Mouse (Mus musculus) neutrophil, adult 83 days (primary cell): ENCODE measurements around the gene Krtap1-5. TPM values are rescaled to one million over a fixed set of nuclear protein-coding genes. Genes with fewer than 3 reads are reported as not detected.

Experiments
- total RNA-seq, 2 experiments: library from RNA; stranded (reverse); gene quantifications; one replicate each; pipeline ENCODE4 v1.2.4; 2023

The Krtap1-5 gene
- not detected for total RNA-seq

DNA sequence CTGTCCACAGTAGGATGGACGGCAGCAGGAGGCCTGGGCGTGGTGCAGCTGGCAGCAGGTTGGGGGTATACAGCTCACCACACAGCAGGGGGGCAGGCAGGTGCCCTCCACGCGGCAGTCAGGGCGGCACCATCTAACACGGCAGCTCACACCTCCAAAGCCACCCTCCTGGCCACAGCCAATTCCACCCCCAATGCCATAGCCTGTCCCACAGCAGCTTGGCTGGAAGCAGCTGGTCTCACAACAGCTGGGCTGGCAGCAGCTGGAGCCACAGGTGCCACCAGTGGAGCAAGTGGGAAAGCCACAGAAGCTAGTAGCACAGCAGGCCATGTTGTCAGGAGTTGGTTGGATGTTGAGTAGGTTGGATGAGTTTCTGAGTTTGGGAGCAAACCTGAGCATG is at the start of gene Krtap1-5:
Gene Krtap1-5 (minus strand): TSS at position 381 of the 400 bp plus-strand sequence.

DNA sequence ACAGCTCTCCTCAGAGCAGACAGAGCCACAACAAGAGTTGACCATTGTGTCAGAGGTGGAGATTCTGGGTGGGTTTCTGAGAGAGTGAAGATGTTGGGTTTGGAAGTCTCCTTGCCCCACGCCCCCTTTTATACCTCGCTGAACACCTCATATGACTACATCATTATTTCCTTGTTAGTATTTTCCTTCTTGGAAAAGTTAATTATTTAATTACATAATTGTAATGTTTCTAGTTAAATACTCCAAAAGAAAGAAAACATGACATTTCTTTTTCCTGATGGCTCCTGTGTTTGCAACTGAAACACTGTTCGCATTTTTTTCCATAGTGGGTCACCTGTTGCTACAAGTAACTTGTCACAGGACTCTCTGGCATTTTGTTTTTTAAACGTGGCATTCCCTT is 47.3 kb upstream of the Krtap1-5 start, which contains the start of gene Krtap4-1:
Gene Krtap4-1 (minus strand): TSS at position 101 of the 400 bp plus-strand sequence.

DNA sequence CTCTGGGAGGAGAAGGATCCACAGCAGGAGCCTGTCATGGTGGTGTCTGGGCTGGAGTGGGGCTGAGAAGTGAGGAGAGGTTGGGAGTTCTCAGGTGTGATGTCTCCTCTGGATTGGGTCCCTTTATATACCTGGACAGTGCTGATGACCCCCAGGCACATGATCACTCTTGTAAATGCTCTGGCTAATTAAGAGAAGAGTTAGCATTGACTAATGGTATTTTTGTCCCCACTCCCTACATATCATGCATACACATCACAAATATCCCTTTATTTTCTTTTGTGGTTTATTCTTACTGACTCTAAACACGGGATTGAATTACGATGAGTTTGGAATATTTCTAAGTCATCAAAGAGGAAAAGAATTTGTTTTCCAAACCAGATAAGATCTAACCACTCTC is 39.5 kb upstream of the Krtap1-5 start, which contains the start of gene Gm11562:
Gene Gm11562 (minus strand): TSS at position 101 of the 400 bp plus-strand sequence.

DNA sequence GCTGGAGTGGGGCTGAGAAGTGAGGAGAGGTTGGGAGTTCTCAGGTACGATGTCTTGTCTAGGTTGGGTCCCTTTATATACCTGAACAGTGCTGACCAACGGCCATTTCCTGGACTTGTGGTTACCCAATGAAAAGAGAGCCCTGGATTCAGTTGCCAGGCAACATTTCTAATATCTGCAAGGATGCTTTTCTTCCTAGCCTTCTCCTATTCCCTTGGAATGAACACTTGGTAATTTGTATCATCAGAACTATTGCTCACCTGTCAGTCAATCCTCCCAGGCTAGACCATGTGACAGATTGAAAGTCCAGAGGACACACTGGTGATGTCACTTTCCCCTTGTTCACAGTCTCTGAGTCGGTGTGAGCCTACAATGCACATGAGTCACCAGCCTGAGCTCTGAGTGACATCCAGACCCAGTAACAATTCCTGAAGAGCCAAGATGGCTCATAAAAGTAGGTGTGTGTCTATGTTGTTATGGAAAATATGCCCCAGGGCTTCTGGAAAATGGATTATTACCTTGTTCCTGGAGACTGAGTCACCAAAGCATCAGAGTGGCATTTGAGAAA is 34.1 kb upstream of the Krtap1-5 start, which contains the start of gene Krtap2-4:
Gene Krtap2-4 (minus strand): TSS at position 51 of the 568 bp plus-strand sequence.

DNA sequence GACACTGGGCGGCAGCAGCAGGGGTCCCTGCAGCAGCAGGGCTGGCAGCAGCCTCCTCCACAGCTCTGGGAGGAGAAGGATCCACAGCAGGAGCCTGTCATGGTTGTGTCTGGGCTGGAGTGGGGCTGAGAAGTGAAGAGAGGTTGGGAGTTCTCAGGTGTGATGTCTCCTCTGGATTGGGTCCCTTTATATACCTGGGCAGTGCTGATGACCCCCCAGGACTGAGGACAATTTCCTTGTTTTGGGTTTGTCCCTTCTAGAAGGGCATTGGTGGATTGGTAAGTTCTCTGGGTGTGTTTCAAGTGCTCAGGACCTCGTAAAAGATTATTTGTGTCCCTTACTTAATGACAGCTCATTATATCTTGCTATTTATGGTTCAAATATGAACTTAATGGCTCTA is 29.3 kb upstream of the Krtap1-5 start, which contains the start of gene Gm11937:
Gene Gm11937 (minus strand): TSS at position 101 of the 400 bp plus-strand sequence.

DNA sequence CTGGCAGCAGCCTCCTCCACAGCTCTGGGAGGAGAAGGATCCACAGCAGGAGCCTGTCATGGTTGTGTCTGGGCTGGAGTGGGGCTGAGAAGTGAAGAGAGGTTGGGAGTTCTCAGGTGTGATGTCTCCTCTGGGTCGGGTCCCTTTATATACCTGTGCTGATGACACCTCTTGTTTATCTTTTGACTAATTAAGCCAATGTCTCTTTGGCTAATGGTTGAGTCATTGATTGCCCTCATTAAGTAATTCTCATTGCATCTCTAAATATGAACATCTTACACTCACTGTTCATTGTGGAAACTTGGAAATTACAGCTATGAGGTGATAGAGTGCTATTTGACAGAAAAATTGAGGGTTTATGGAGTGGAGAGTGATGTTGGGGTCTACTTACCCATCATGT is 22.4 kb upstream of the Krtap1-5 start, which contains the start of gene Gm11938:
Gene Gm11938 (minus strand): TSS at position 101 of the 400 bp plus-strand sequence.

DNA sequence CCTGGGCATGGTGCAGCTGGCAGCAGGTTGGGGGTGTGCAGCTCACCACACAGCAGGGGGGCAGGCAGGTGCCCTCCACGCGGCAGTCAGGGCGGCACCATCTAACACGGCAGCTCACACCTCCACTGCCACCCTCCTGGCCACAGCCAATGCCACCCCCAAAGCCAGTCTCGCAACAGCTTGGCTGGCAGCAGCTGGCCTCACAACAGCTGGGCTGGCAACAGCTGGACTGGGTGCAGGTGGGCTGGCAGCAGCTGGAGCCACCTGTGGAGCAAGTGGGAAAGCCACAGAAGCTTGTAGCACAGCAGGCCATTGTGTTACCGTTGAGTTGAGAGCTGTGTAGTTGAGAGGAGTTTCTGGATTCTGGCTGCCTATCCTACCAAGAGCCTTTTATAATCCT is 16.9 kb upstream of the Krtap1-5 start, which contains the start of gene Krtap9-3:
Gene Krtap9-3 (minus strand): TSS at position 364 of the 400 bp plus-strand sequence.

DNA sequence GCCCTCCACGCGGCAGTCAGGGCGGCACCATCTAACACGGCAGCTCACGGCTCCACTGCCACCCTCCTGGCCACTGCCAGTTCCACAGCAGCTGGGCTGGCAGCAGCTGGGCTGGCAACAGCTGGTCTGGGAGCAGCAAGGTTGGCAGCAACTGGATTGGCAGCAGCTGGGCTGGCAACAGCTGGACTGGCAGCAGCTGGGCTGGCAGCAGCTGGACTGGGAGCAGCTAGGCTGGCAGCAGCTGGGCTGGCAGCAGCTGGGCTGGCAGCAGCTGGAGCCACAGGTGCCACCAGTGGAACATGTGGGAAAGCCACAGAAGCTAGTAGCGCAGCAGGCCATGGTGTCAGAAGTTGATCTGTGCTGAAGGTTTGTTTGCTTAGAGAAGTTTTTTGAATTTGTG is 10.2 kb upstream of the Krtap1-5 start, which contains the start of gene Krtap1-3:
Gene Krtap1-3 (minus strand): TSS at position 359 of the 400 bp plus-strand sequence.

DNA sequence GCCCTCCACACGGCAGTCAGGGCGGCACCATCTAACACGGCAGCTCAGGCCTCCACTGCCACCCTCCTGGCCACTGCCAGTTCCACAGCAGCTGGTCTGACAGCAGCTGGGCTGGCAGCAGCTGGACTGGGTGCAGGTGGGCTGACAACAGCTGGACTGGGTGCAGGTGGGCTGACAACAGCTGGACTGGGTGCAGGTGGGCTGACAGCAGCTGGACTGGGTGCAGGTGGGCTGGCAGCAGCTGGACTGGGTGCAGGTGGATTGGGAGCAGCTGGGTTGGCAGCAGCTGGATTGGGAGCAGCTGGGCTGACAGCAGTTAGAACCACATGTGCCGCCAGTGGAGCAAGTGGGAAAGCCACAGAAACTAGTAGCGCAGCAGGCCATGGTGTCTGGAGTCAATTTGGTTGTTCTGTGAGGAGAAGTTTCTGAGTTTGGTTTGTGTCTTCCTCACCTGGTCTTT is 2.5 kb upstream of the Krtap1-5 start, which contains the start of gene Krtap1-4:
Gene Krtap1-4 (minus strand): TSS at position 410 of the 460 bp plus-strand sequence.

DNA sequence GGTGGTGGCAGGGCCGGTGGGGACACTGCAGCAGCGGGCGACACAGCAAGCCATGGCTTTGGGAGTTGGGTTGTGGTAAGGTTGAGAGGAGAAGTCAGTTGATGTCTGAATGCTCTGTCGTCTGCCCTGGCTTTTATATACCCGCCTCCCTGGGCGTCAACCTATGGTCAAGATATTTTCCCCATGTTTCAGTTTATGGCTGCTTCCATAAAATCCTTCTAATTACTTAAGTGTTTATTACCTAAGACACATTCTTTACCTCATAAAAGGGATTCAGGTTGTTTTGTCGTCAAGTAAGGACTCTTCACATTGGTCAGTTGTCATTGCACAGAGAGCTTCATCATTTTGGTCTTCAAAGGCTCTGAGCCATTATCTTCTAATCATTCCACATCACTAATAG is 14.3 kb downstream of the Krtap1-5 start, which contains the start of gene Krtap3-1:
Gene Krtap3-1 (minus strand): TSS at position 101 of the 400 bp plus-strand sequence.

DNA sequence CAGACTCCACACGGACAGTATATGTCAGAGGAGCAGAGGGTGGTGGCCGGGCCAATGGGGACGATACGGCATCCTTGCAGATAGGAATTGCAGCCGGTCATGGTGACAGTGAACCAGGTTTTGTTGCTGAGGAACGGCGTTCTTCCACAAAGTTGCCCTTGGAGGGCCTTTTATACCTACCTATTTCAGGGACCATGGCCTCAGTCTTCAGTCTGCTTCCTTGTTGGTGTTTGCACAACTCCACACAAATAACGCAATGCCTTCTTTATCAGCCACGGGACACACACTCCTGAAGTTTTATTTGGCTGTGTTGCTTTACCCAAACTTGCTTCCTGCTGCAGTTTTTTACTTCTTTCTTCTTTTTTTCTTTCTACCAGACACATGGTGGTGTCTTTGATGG is 21.4 kb downstream of the Krtap1-5 start, which contains the start of gene Gm11939:
Gene Gm11939 (minus strand): TSS at position 101 of the 400 bp plus-strand sequence.

DNA sequence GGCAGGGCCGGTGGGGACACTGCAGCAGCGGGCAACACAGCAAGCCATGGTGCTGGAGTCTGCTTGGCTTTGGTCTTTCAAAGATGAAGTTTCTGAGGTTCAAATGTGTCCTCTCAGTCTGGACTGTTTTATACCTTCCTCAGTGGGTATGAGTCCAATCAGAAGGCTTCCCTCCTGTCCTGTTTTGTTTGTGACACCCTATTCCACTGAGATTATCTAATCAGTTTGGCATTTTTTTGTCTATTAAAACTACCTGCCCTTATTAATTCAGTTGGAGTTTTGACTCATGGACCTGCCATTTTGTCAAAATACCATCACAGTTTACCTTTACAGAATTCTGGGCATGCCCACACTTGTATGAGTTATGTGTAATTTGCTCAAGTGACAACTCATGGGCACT is 24.1 kb downstream of the Krtap1-5 start, which contains the start of gene Krtap3-2:
Gene Krtap3-2 (minus strand): TSS at position 101 of the 400 bp plus-strand sequence.

DNA sequence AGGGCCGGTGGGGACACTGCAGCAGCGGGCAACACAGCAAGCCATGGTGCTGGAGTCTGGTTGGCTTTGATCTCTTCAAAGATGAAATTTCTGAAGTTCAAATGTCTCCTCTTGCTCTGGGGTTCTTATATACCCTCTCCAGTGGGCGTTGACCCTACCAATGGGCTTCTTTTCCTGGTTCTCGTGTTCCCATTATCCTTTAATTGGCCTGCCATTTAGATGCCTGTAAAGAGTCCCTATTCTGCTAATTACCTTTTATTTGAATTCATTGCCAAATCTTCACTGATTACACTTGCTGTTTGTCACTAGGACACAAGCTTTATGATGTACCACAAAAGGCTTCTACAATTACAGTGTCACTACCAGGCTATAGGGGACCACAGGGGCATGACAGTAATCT is 30.1 kb downstream of the Krtap1-5 start, which contains the start of gene Krtap3-3:
Gene Krtap3-3 (minus strand): TSS at position 101 of the 400 bp plus-strand sequence.

Other genes with a start within 250 kb of the Krtap1-5 start
- not detected for gene Krt26, start 243.1 kb downstream of the Krtap1-5 start, total RNA-seq
- not detected for gene Krt27, start 229.9 kb downstream of the Krtap1-5 start, total RNA-seq
- not detected for gene Krt28, start 206.1 kb downstream of the Krtap1-5 start, total RNA-seq
- not detected for gene Krt10, start 191.7 kb downstream of the Krtap1-5 start, total RNA-seq
- not detected for gene Krt12, start 158.8 kb downstream of the Krtap1-5 start, total RNA-seq
- gene Krt20, start 142.9 kb downstream of the Krtap1-5 start, total RNA-seq, result not detected
- gene Krt23, start 87.9 kb downstream of the Krtap1-5 start, total RNA-seq, result not detected
- gene Krt39, start 59.7 kb downstream of the Krtap1-5 start, total RNA-seq, result not detected
- not detected for gene Krt40, start 37.9 kb downstream of the Krtap1-5 start, total RNA-seq
- not detected for gene Krtap3-3, start 30.2 kb downstream of the Krtap1-5 start, total RNA-seq
- gene Krtap3-2, start 24.2 kb downstream of the Krtap1-5 start, total RNA-seq, result not detected
- gene Gm11939, start 21.6 kb downstream of the Krtap1-5 start, total RNA-seq, result not detected
- gene Krtap3-1, start 14.4 kb downstream of the Krtap1-5 start, total RNA-seq, result not detected
- not detected for gene Krtap1-4, start 2.6 kb upstream of the Krtap1-5 start, total RNA-seq
- gene Krtap1-3, start 10.3 kb upstream of the Krtap1-5 start, total RNA-seq, result not detected
- not detected for gene Krtap9-3, start 17.1 kb upstream of the Krtap1-5 start, total RNA-seq
- not detected for gene Gm11938, start 22.3 kb upstream of the Krtap1-5 start, total RNA-seq
- gene Gm11937, start 29.2 kb upstream of the Krtap1-5 start, total RNA-seq, result not detected
- gene Krtap2-4, start 33.8 kb upstream of the Krtap1-5 start, total RNA-seq, result not detected
- not detected for gene Gm11562, start 39.4 kb upstream of the Krtap1-5 start, total RNA-seq
- not detected for gene Krtap4-1, start 47.2 kb upstream of the Krtap1-5 start, total RNA-seq
- not detected for gene Krtap4-2, start 54.1 kb upstream of the Krtap1-5 start, total RNA-seq
- not detected for gene Krtap4-7, start 63.1 kb upstream of the Krtap1-5 start, total RNA-seq
- not detected for gene Gm11555, start 69.2 kb upstream of the Krtap1-5 start, total RNA-seq
- gene Gm11563, start 77.9 kb upstream of the Krtap1-5 start, total RNA-seq, result not detected
- gene Krtap4-6, start 84.9 kb upstream of the Krtap1-5 start, total RNA-seq, result not detected
- not detected for gene Gm14190, start 109.7 kb upstream of the Krtap1-5 start, total RNA-seq
- gene Gm14180, start 153.3 kb upstream of the Krtap1-5 start, total RNA-seq, result not detected
- not detected for gene Gm11595, start 191.9 kb upstream of the Krtap1-5 start, total RNA-seq
- not detected for gene Krtap4-8, start 199.7 kb upstream of the Krtap1-5 start, total RNA-seq
- gene Krtap4-9, start 204.2 kb upstream of the Krtap1-5 start, total RNA-seq, result not detected
- not detected for gene Gm11596, start 212.5 kb upstream of the Krtap1-5 start, total RNA-seq
- not detected for gene Gm11569, start 217.9 kb upstream of the Krtap1-5 start, total RNA-seq
- gene Gm11554, start 223.4 kb upstream of the Krtap1-5 start, total RNA-seq, result not detected
- not detected for gene Krtap4-13, start 228.9 kb upstream of the Krtap1-5 start, total RNA-seq
- gene Gm11564, start 234.7 kb upstream of the Krtap1-5 start, total RNA-seq, result not detected